Mouse (Mus musculus) stomach, embryonic 16.5 days (tissue): ENCODE measurements around the gene Sptlc2. TPM values are rescaled to one million over a fixed set of nuclear protein-coding genes. Genes with fewer than 3 reads are reported as not detected.

Experiments
- ATAC-seq: fragments of 200-750 bp; cut with Nextera tagmentation; 2 replicates; pipeline ENCODE4 v1.8.0; 2017; ENCODE audit warnings: moderate number of reproducible peaks, moderate TSS enrichment; ENCODE audit not compliant: insufficient read depth, low FRiP score
- H3K27ac ChIP-seq: fragments of 300-500 bp; sonication (generic); 2 replicates; pipeline ENCODE4 v1.5.1; 2014; ENCODE audit warnings: low read length
- H3K27me3 ChIP-seq: fragments of 300-500 bp; sonication (generic); 2 replicates; pipeline ENCODE4 v1.6.1; 2014; ENCODE audit warnings: low read length, control low read depth, mixed read lengths; ENCODE audit not compliant: control insufficient read depth, insufficient read depth
- H3K36me3 ChIP-seq: fragments of 300-500 bp; sonication (generic); 2 replicates; pipeline ENCODE4 v1.6.1; 2014; ENCODE audit warnings: low read length; ENCODE audit not compliant: control insufficient read depth, insufficient read depth
- H3K4me1 ChIP-seq: fragments of 300-500 bp; sonication (generic); 2 replicates; pipeline ENCODE4 v1.6.1; 2014; ENCODE audit warnings: low read length, control low read depth, mixed read lengths; ENCODE audit not compliant: control insufficient read depth, insufficient read depth
- H3K4me2 ChIP-seq: fragments of 300-500 bp; sonication (generic); 2 replicates; pipeline ENCODE4 v1.6.1; 2014; ENCODE audit warnings: low read depth, low read length, mixed read lengths
- H3K4me3 ChIP-seq: fragments of 300-500 bp; sonication (generic); replicated peaks from 2 replicates; pipeline ENCODE4 v1.5.1; 2014; ENCODE audit warnings: mild to moderate bottlenecking, low read length
- H3K9ac ChIP-seq: fragments of 300-500 bp; sonication (generic); 2 replicates; pipeline ENCODE4 v1.6.1; 2014; ENCODE audit warnings: low read length
- H3K9me3 ChIP-seq: fragments of 300-500 bp; sonication (generic); replicated peaks from 2 replicates; pipeline ENCODE4 v1.6.1; 2016; ENCODE audit warnings: low read length, control low read depth; ENCODE audit not compliant: control insufficient read depth
- WGBS: fragments of 180-500 bp; shearing (Covaris S2); extraction: QIAGEN DNeasy Blood & Tissue Kit; methylation state at CpG from one replicate; pipeline ENCODE4 v1.1.7; 2014; 5-methylcytosine and 5-hydroxymethylcytosine counted together
- polyA plus RNA-seq: library from polyadenylated mRNA; unstranded; fragments of >200 nt; fragmentation: Nextera tagmentation; extraction: Ambion mirVana; gene quantifications from 2 replicates; pipeline ENCODE4 v1.2.1, GENCODE M21; 2015

Sptlc2 gene
- polyA plus RNA-seq, 1 experiment from 2014 or later: 101 TPM

- no peak overlapping the region for H3K9ac ChIP-seq
These were observed 26.0 kb downstream of the Sptlc2 start for GRCm38 (mm10) chr12:87362111-87362510.

GRCm38 (mm10) chr12:87348029-87348428 is 40.1 kb downstream of the Sptlc2 start:
- Histone ChIP-seq H3K4me1 (no peaks in the 10 kb centered on the region), H3K27me3 (no peaks in the 10 kb centered on the region), H3K4me2 (no peak overlapping the region), H3K4me3 (no peak overlapping the region), H3K9me3 (no peaks in the 10 kb centered on the region), H3K27ac (no peak overlapping the region), H3K36me3 (peaks cover 5% of the 10 kb centered on the region; the same call in 1 of the 2 replicates), H3K9ac (no peak overlapping the region)
- 80% methylated on average over 2 of the region's 2 CpGs for WGBS
- no peak for ATAC-seq

More at GRCm38 (mm10) chr12:87362111-87362510, 26.0 kb downstream of the Sptlc2 start:
- no peak for ATAC-seq
- Histone ChIP-seq H3K27me3 (no peaks in the 10 kb centered on the region), H3K9me3 (no peaks in the 10 kb centered on the region), H3K36me3 (no peaks in the 10 kb centered on the region), H3K4me2 (no peak overlapping the region), H3K4me3 (no peak overlapping the region), H3K4me1 (0 out of 2 replicates have a peak, but pooled peaks cover 4% of the 10 kb centered on the region), H3K27ac (no peak overlapping the region)
- 59% methylated on average over 3 of the region's 3 CpGs for WGBS

- no peak for ATAC-seq
- WGBS: 93% methylated on average over 2 of the region's 2 CpGs
- no peaks in the 10 kb centered on the region for H3K4me1 ChIP-seq
These were observed 40.6 kb downstream of the Sptlc2 start for GRCm38 (mm10) chr12:87347511-87347910.

GRCm38 (mm10) chr12:87343084-87343605 is 45.0 kb downstream of the Sptlc2 start:
- H3K27ac ChIP-seq: no peak overlapping the region
- peaks cover 7% of the 10 kb centered on the region; the same call in 1 of the 2 replicates for H3K36me3 ChIP-seq
- no peaks in the 10 kb centered on the region for H3K27me3 ChIP-seq
- no peak overlapping the region for H3K9ac ChIP-seq
- ATAC-seq: no peak
- H3K4me2 ChIP-seq: no peak overlapping the region
- H3K9me3 ChIP-seq: no peaks in the 10 kb centered on the region
- H3K4me3 ChIP-seq: no peak overlapping the region
- no peaks in the 10 kb centered on the region for H3K4me1 ChIP-seq

More at GRCm38 (mm10) chr12:87347511-87347910, 40.6 kb downstream of the Sptlc2 start:
- Histone ChIP-seq H3K4me3 (no peak overlapping the region), H3K27ac (no peak overlapping the region), H3K9me3 (no peaks in the 10 kb centered on the region), H3K4me2 (no peak overlapping the region), H3K9ac (no peak overlapping the region), H3K27me3 (no peaks in the 10 kb centered on the region), H3K36me3 (peaks cover 5% of the 10 kb centered on the region; the same call in 1 of the 2 replicates)

GRCm38 (mm10) chr12:87338082-87338481 is 50.1 kb downstream of the Sptlc2 start:
- Histone ChIP-seq H3K36me3 (0 out of 2 replicates have a peak, but pooled peaks cover 2% of the 10 kb centered on the region), H3K4me3 (no peak overlapping the region), H3K9ac (no peak overlapping the region), H3K27ac (no peak overlapping the region), H3K4me2 (no peak overlapping the region), H3K9me3 (no peaks in the 10 kb centered on the region), H3K27me3 (no peaks in the 10 kb centered on the region), H3K4me1 (no peaks in the 10 kb centered on the region)
- 81% methylated on average over 4 of the region's 4 CpGs for WGBS
- ATAC-seq: no peak

- no peaks in the 10 kb centered on the region for H3K9me3 ChIP-seq
- H3K36me3 ChIP-seq: 0 out of 2 replicates have a peak, but pooled peaks cover 2% of the 10 kb centered on the region
- ATAC-seq: no peak
- no peak overlapping the region for H3K4me3 ChIP-seq
- 0 out of 2 replicates have a peak, but pooled peaks cover 4% of the 10 kb centered on the region for H3K4me1 ChIP-seq
- no peak overlapping the region for H3K27ac ChIP-seq
- WGBS: 40% methylated on average over 2 of the region's 2 CpGs
- H3K27me3 ChIP-seq: no peaks in the 10 kb centered on the region
- no peak overlapping the region for H3K4me2 ChIP-seq
- no peak overlapping the region for H3K9ac ChIP-seq
These were observed 53.3 kb downstream of the Sptlc2 start for GRCm38 (mm10) chr12:87334886-87335285.

- Histone ChIP-seq H3K4me1 (0 out of 2 replicates have a peak, but pooled peaks cover 4% of the 10 kb centered on the region), H3K9me3 (no peaks in the 10 kb centered on the region), H3K9ac (no peak overlapping the region), H3K4me2 (no peak overlapping the region), H3K27me3 (no peaks in the 10 kb centered on the region), H3K4me3 (no peak overlapping the region), H3K36me3 (no peaks in the 10 kb centered on the region), H3K27ac (no peak overlapping the region)
- ATAC-seq: no peak
These were observed 54.4 kb downstream of the Sptlc2 start for GRCm38 (mm10) chr12:87333794-87334193.

GRCm38 (mm10) chr12:87332511-87332910 is 55.6 kb downstream of the Sptlc2 start:
- H3K9me3 ChIP-seq: no peaks in the 10 kb centered on the region
- no peaks in the 10 kb centered on the region for H3K36me3 ChIP-seq
- no peak overlapping the region for H3K9ac ChIP-seq
- H3K4me3 ChIP-seq: no peak overlapping the region
- H3K4me1 ChIP-seq: peaks cover 7% of the 10 kb centered on the region; the same call in 1 of the 2 replicates
- no peak overlapping the region for H3K4me2 ChIP-seq
- 77% methylated on average over 4 of the region's 4 CpGs for WGBS
- H3K27ac ChIP-seq: no peak overlapping the region
- no peaks in the 10 kb centered on the region for H3K27me3 ChIP-seq
- ATAC-seq: no peak

- ATAC-seq: no peak
- WGBS: 54% methylated on average over 5 of the region's 5 CpGs
- H3K27ac ChIP-seq: no peak overlapping the region
These were observed 56.2 kb downstream of the Sptlc2 start for GRCm38 (mm10) chr12:87331908-87332307.

More at GRCm38 (mm10) chr12:87331908-87332307, 56.2 kb downstream of the Sptlc2 start:
- no peak overlapping the region for H3K4me3 ChIP-seq
- no peaks in the 10 kb centered on the region for H3K36me3 ChIP-seq
- no peak overlapping the region for H3K9ac ChIP-seq
- peaks cover 7% of the 10 kb centered on the region; the same call in 1 of the 2 replicates for H3K4me1 ChIP-seq
- H3K4me2 ChIP-seq: no peak overlapping the region
- no peaks in the 10 kb centered on the region for H3K27me3 ChIP-seq
- H3K9me3 ChIP-seq: no peaks in the 10 kb centered on the region
